Mouse (Mus musculus) heart, postnatal 0 days (tissue): Measurements from ENCODE around the gene Ndufs1.

Source experiments
- CTCF ChIP-seq: IDR thresholded peaks from 2 replicates; pipeline ENCODE4 v1.5.1; 2016; ENCODE audit warnings: antibody characterized with exemption, control low read depth, low read depth
- EP300 ChIP-seq: IDR thresholded peaks from 2 replicates; pipeline ENCODE4 v1.6.1; 2016; ENCODE audit warnings: antibody characterized with exemption, low read depth

DNA sequence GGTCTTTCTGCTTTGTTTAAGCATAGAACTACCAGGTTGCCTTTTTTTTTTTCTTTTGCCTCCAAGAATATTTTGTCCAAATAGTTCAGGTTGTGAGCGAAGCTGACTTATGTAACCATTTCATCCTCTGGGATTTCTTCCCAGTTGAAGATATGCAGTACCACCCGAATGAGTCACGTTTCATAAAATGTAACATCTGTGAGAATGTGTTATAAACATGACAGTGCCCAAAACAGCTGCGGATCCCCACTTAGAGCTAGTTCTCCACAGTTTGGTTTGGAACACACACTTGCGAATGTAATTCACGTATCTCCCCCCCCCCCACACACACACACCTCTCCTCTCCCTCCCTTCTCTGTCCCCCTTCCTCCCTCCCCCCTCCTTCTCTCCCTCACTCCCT lies 22.8 kb upstream of the Ndufs1 start:
- TF ChIP-seq CTCF = no peak
- no peak for TF ChIP-seq EP300
